Mouse (Mus musculus) E14TG2a.4 (cell line): ENCODE results near the gene Cass4.

Experiments used
- CTCF ChIP-seq: conservative IDR thresholded peaks from 2 replicates; pipeline ENCODE4 v1.5.1; 2014; ENCODE audit warnings: low read length
- NANOG ChIP-seq: IDR thresholded peaks from 2 replicates; pipeline ENCODE4 v1.6.1; 2014; ENCODE audit warnings: borderline replicate concordance, low read length, mixed read lengths
- POU5F1 ChIP-seq: IDR thresholded peaks from 2 replicates; pipeline ENCODE4 v1.6.1; 2014; ENCODE audit warnings: low read length, borderline replicate concordance

DNA sequence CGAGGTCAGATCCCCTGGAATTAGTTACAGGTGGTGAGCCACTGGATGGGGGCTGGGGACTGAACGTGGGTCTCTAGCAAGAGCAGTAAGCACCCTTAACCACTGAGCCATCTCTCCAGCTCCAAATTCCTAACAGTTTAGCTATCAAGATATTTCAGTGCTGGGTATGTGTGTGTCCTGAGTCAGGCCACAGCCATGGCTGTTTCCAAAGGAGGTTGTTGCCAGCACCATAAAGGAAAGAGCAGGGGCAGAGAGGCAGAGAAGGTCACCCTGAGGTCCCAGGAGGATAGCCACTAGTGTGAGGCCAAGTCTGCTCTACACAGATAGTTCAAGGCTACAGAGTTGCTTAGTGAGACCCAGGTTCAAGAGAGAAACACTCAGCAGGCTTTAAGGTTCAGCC lies 67.1 kb downstream of the Cass4 start:
- TF ChIP-seq CTCF (no peak), NANOG (no peak), POU5F1 (no peak)
